Mouse (Mus musculus) limb, embryonic 14.5 days (tissue): ENCODE results near the gene Slc44a3. TPM values are rescaled to one million over a fixed set of nuclear protein-coding genes. Genes with fewer than 3 reads are reported as not detected.

Experiments used
- ATAC-seq: fragments of 200-750 bp; cut with Nextera tagmentation; 2 replicates; pipeline ENCODE4 v1.8.0; 2017; ENCODE audit warnings: low read depth, moderate number of reproducible peaks, moderate TSS enrichment; ENCODE audit not compliant: low FRiP score
- DNase-seq: peaks from one replicate; pipeline ENCODE4 v3.0.0-alpha.2; 2015; ENCODE audit warnings: low spot score
- H3K27ac ChIP-seq: fragments of 300-500 bp; sonication (generic); replicated peaks from 2 replicates; pipeline ENCODE4 v1.5.1; 2014; ENCODE audit warnings: low read depth, mild to moderate bottlenecking, low read length, moderate library complexity, mixed read lengths
- H3K27me3 ChIP-seq: fragments of 300-500 bp; sonication (generic); 2 replicates; pipeline ENCODE4 v1.6.1; 2014; ENCODE audit warnings: low read length, mixed read lengths; ENCODE audit not compliant: control insufficient read depth, insufficient read depth
- H3K36me3 ChIP-seq: fragments of 300-500 bp; sonication (generic); 2 replicates; pipeline ENCODE4 v1.6.1; 2014; ENCODE audit warnings: mild to moderate bottlenecking, low read length, moderate library complexity, mixed read lengths; ENCODE audit not compliant: control insufficient read depth, insufficient read depth
- H3K4me1 ChIP-seq: fragments of 300-500 bp; sonication (generic); 2 replicates; pipeline ENCODE4 v1.6.1; 2014; ENCODE audit warnings: antibody characterized with exemption, low read length, mixed read lengths; ENCODE audit not compliant: control insufficient read depth, insufficient read depth
- H3K4me2 ChIP-seq: fragments of 300-500 bp; sonication (generic); replicated peaks from 2 replicates; pipeline ENCODE4 v1.6.1; 2014; ENCODE audit warnings: low read depth, mild to moderate bottlenecking, low read length, moderate library complexity; ENCODE audit not compliant: severe bottlenecking
- H3K4me3 ChIP-seq: fragments of 300-500 bp; sonication (generic); replicated peaks from 2 replicates; pipeline ENCODE4 v1.5.1; 2014; ENCODE audit warnings: low read length
- H3K9ac ChIP-seq: fragments of 300-500 bp; sonication (generic); 2 replicates; pipeline ENCODE4 v1.6.1; 2014; ENCODE audit warnings: mild to moderate bottlenecking, low read depth, low read length, moderate library complexity; ENCODE audit not compliant: severe bottlenecking
- H3K9me3 ChIP-seq: fragments of 300-500 bp; sonication (generic); 2 replicates; pipeline ENCODE4 v1.6.1; 2016; ENCODE audit warnings: low read length; ENCODE audit not compliant: control insufficient read depth
- POLR2A ChIP-seq: fragments of 200-500 bp; IDR thresholded peaks from 2 replicates; pipeline ENCODE4 v1.8.0; 2012; ENCODE audit warnings: inconsistent platforms, mild to moderate bottlenecking, moderate library complexity, borderline replicate concordance; ENCODE audit not compliant: insufficient read depth, insufficient read length; ENCODE audit errors: extremely low read depth
- WGBS: fragments of 180-500 bp; shearing (Covaris S2); extraction: QIAGEN DNeasy Blood & Tissue Kit; methylation state at CpG from one replicate; pipeline ENCODE4 v1.1.7; 2014; 5-methylcytosine and 5-hydroxymethylcytosine counted together
- polyA plus RNA-seq, 2 experiments: library from polyadenylated mRNA; depleted of rRNA in 1 of 2; stranded (reverse) in 1 of 2; unstranded in 1 of 2; fragments of >200 nt; fragmentation: Nextera tagmentation in 1 of 2; extraction: Ambion mirVana in 1 of 2; gene quantifications; 2 replicates each; pipeline versions ENCODE4 v1.2.1 to v1.2.3; 2012 to 2014

Slc44a3 gene
- polyA plus RNA-seq, 2 experiments = 0.91 to 1.7 TPM

DNA sequence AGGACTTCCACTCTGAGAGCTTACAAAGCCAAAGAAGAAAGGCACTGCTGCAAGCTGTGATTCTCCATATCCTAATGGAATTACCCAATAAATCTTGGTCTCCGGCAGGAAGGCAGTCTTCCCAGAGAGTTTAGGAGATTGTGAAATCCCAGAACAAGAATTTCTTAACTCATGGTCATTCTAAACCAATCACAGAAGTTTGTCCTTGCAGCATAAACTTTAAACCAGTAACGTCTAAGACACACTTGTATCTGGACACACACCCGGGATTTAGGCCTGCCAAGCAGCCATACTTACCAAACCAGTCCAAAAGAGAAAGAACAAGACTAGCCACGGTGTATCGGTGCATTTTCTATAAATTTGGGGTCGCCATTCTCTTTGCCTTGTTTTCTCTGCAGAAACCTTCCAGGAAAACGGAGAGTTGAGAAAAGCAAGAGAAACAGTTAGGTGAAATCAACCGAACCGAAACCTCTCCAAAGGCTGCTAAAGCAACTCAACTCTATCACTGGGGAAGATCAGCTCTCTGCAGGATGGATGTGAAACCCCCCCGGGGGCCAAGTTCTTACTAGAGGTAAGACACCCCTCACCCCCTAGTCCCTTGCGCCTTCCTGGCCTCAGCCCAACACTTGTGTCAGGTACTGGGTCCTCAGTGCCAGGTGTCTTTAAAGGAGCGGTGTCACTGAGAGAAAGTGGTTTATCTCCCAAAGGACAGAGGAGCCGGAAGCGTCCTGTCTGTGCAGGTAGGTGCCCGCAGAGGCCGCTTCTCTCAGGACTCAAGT is 645 bp downstream of the Slc44a3 start:
- Histone ChIP-seq H3K27me3 (peaks cover 12% of the 10 kb centered on the region), H3K4me2 (peak overlapping the region; percentile 41), H3K4me1 (peaks cover 24% of the 10 kb centered on the region), H3K27ac (no peak overlapping the region), H3K9me3 (no peaks in the 10 kb centered on the region), H3K4me3 (peak overlapping the region; percentile 17; the same call in 1 of the 2 replicates), H3K36me3 (no peaks in the 10 kb centered on the region), H3K9ac (no peak overlapping the region)
- no peak for ATAC-seq
- no peak for TF ChIP-seq POLR2A
- no peak for DNase-seq
- 47% methylated on average over 16 of the region's 16 CpGs for WGBS

DNA sequence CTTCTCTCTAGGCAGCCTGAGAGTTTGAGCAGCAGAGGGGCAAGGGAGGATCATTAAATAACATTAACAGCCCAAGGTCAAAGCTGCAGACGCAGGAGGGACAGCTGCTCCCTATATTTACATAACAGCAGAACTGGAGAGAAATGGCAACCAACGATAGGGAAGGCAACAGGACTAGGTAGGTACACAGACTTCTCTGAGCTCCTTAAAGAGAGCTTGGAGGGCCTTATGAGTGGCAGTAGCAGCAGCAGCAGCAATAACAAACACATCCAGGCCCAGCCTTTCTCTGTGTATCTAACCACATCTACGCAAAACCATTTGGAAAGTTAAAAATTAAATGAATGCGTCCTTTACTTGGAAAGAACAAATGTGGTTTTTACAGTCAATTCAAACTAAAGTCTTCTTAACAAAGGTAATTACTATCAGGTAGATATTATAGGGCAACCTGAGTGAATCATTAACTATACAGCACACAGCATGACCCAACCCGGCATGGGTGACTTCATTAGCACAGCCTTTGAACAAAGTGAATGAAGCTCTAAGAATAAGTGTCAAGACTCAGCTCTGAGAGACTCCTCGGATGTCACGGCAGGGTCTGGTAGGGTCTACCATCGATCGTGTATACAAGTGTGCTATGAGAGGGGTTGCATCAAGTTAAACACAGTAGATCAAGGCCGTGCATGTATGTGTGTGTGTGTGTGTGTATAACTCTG is 1.5 kb downstream of the Slc44a3 start:
- 70% methylated on average over 10 of the region's 10 CpGs for WGBS
- ATAC-seq (no peak), DNase-seq (no peak)
- Histone ChIP-seq H3K36me3 (no peaks in the 10 kb centered on the region), H3K9me3 (no peaks in the 10 kb centered on the region), H3K4me1 (peaks cover 32% of the 10 kb centered on the region), H3K4me2 (no peak overlapping the region), H3K4me3 (no peak overlapping the region), H3K9ac (no peak overlapping the region), H3K27ac (no peak overlapping the region), H3K27me3 (peaks cover 12% of the 10 kb centered on the region)
- no peak for TF ChIP-seq POLR2A

GRCm38 (mm10) chr3:121526096-121527093 is 5.8 kb downstream of the Slc44a3 start:
- peak; percentile 71 for DNase-seq
- H3K4me2 ChIP-seq = no peak overlapping the region

DNA sequence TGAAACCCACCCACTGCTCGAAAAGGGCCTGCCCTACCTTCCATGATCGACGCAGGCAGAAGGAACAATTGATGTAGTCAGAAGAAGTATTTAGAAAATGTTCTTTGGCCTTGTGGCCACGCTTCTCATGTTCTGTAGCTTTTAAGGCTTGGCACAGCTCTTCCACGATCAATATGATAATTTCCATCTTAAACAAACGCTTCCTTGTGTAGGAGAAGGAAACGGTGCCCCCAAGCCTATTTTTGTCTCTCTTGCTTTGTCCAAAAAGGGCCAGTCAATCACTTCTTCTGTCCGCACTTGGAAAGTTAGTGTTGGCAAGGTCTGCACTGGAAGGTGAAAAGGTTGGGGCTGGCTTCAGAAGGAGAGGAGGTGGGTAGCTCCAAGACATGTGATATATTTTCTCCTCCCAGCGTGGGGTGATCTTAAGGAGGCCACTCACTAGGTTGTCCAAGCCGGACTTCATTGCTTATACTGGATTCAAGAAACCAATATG is 10.5 kb downstream of the Slc44a3 start:
- no peak overlapping the region for H3K27ac ChIP-seq
- H3K4me3 ChIP-seq = no peak overlapping the region
- 84% methylated on average over 10 of the region's 10 CpGs for WGBS
- H3K4me1 ChIP-seq = peaks cover 9% of the 10 kb centered on the region; the same call in 1 of the 2 replicates
- ATAC-seq = no peak
- no peak for DNase-seq
- H3K4me2 ChIP-seq = no peak overlapping the region
- H3K9me3 ChIP-seq = no peaks in the 10 kb centered on the region
- no peaks in the 10 kb centered on the region for H3K27me3 ChIP-seq
- H3K9ac ChIP-seq = no peak overlapping the region
- TF ChIP-seq POLR2A = no peak
- no peaks in the 10 kb centered on the region for H3K36me3 ChIP-seq

More at GRCm38 (mm10) chr3:121526096-121527093, 5.8 kb downstream of the Slc44a3 start:
- no peaks in the 10 kb centered on the region for H3K9me3 ChIP-seq
- H3K4me1 ChIP-seq = peaks cover 25% of the 10 kb centered on the region
- no peak for TF ChIP-seq POLR2A
- H3K27me3 ChIP-seq = no peaks in the 10 kb centered on the region
- peak; percentile 36; the same call in 1 of the 2 replicates for ATAC-seq
- H3K36me3 ChIP-seq = no peaks in the 10 kb centered on the region
- 45% methylated on average over 17 of the region's 17 CpGs for WGBS
- no peak overlapping the region for H3K4me3 ChIP-seq
- H3K9ac ChIP-seq = no peak overlapping the region
- H3K27ac ChIP-seq = no peak overlapping the region
